14 mouse cellular contexts compared by ENCODE assay signal in genomic region chr16:89921370-89921769, GRCm38 (mm10).
DNase-seq lines count a peak whose midpoint lies in the region; ATAC-seq and TF ChIP-seq lines count a peak whose summit lies in the region.
"Had no signal": no experiment of that assay in that cellular context is flagged by ENCODE, and none has a peak within 500 bp of the region (broad histone marks: within the 10 kb centered on the region; RNA-seq: fewer than 3 reads in every experiment).

No protein-coding gene starts in this region.

- no peak for TF ChIP-seq POLR2A in brain, embryonic 14.5 days (IDR thresholded peaks at IDR 0.05; ENCODE audit: borderline replicate concordance, extremely low read depth, insufficient read depth, insufficient read length, poor library complexity, severe bottlenecking)
- no peak for TF ChIP-seq POLR2A in cortical plate, adult 2 months (IDR thresholded peaks at IDR 0.05; ENCODE audit: extremely low read depth, insufficient read depth, low read length)

- no peaks in the 10 kb centered on the region for H3K36me3 ChIP-seq in forebrain, embryonic 13.5 days (ENCODE audit: poor library complexity, severe bottlenecking)
- no peaks in the 10 kb centered on the region for H3K36me3 ChIP-seq in forebrain, embryonic 10.5 days (replicated peaks)
- H3K36me3 ChIP-seq in hindbrain, embryonic 14.5 days (replicated peaks; ENCODE audit: control insufficient read depth, insufficient read depth): no peaks in the 10 kb centered on the region
- H3K36me3 ChIP-seq: heart, embryonic 15.5 days; stomach, embryonic 15.5 days had no signal

- H3K9me3 ChIP-seq in forebrain, embryonic 13.5 days (replicated peaks): no peaks in the 10 kb centered on the region
- H3K9me3 ChIP-seq in forebrain, embryonic 10.5 days: no peaks in the 10 kb centered on the region
- H3K9me3 ChIP-seq in hindbrain, embryonic 14.5 days (ENCODE audit: control insufficient read depth, low read length): no peaks in the 10 kb centered on the region
- H3K9me3 ChIP-seq: heart, embryonic 15.5 days; stomach, embryonic 15.5 days had no signal

- TF ChIP-seq CTCF in brain, embryonic 14.5 days (IDR thresholded peaks at IDR 0.05; ENCODE audit: borderline replicate concordance, extremely low read depth, insufficient read depth, insufficient read length): no peak
- TF ChIP-seq CTCF in cortical plate, adult 2 months (IDR thresholded peaks at IDR 0.05; ENCODE audit: extremely low read depth, insufficient read depth, low read length): no peak

- intact Hi-C loops in left cerebral cortex, postnatal 25 days (cut with DNase I): no loop called here

- H3K4me2 ChIP-seq in forebrain, embryonic 13.5 days: peak overlapping the region; percentile 27; the same call in 1 of the 2 replicates
- H3K4me2 ChIP-seq in hindbrain, embryonic 14.5 days (replicated peaks): no peak overlapping the region
- H3K4me2 ChIP-seq: heart, embryonic 15.5 days; lung, embryonic 14.5 days; stomach, embryonic 15.5 days had no signal

- no peak overlapping the region for H3K4me3 ChIP-seq in forebrain, embryonic 13.5 days
- H3K4me3 ChIP-seq in forebrain, embryonic 10.5 days: no peak overlapping the region
- H3K4me3 ChIP-seq in cortical plate, adult 2 months (ENCODE audit: insufficient read depth, low read length): 0 out of 2 replicates have a peak overlapping the region, but pooled peaks have one; percentile 10
- H3K4me3 ChIP-seq in hindbrain, embryonic 14.5 days (replicated peaks; ENCODE audit: low read length): no peak overlapping the region
- H3K4me3 ChIP-seq: heart, embryonic 15.5 days; stomach, embryonic 15.5 days had no signal

- H3K27me3 ChIP-seq in forebrain, embryonic 13.5 days: no peaks in the 10 kb centered on the region
- no peaks in the 10 kb centered on the region for H3K27me3 ChIP-seq in forebrain, embryonic 10.5 days (ENCODE audit: poor library complexity, severe bottlenecking)
- H3K27me3 ChIP-seq in hindbrain, embryonic 14.5 days (ENCODE audit: control insufficient read depth, insufficient read depth, low read length): no peaks in the 10 kb centered on the region
- H3K27me3 ChIP-seq: heart, embryonic 15.5 days; stomach, embryonic 15.5 days had no signal

- H3K9ac ChIP-seq in forebrain, embryonic 13.5 days: peak overlapping the region; percentile 16; the same call in 1 of the 2 replicates
- H3K9ac ChIP-seq in hindbrain, embryonic 14.5 days: no peak overlapping the region
- H3K9ac ChIP-seq: heart, embryonic 15.5 days; lung, embryonic 14.5 days; stomach, embryonic 15.5 days had no signal

- H3K27ac ChIP-seq in forebrain, embryonic 13.5 days: peak overlapping the region; percentile 78
- no peak overlapping the region for H3K27ac ChIP-seq in forebrain, embryonic 10.5 days
- H3K27ac ChIP-seq in cortical plate, adult 2 months (ENCODE audit: insufficient read depth, low read length): peak overlapping the region; percentile 20
- H3K27ac ChIP-seq in hindbrain, embryonic 14.5 days: no peak overlapping the region
- H3K27ac ChIP-seq: heart, embryonic 15.5 days; stomach, embryonic 15.5 days had no signal

- 55% methylated on average over 14 of the region's 14 CpGs for WGBS in forebrain, embryonic 13.5 days
- WGBS in forebrain, embryonic 10.5 days: 88% methylated on average over 14 of the region's 14 CpGs
- WGBS in hindbrain, embryonic 14.5 days: 84% methylated on average over 14 of the region's 14 CpGs

- no peak for DNase-seq in forebrain, embryonic 10.5 days (ENCODE audit: extremely low spot score, low spot score)
- peak; percentile 85 for DNase-seq in brain, embryonic 14.5 days (ENCODE audit: low read depth)
- peak; percentile 56 to 70 for DNase-seq in left cerebral cortex, postnatal 25 days (ENCODE audit: low spot score in 2 of 2)
- no peak for DNase-seq in thymus, postnatal 36 days
- no peak for DNase-seq in hindbrain, embryonic 14.5 days (ENCODE audit: low spot score)
- DNase-seq: gastrocnemius, postnatal 14 days; kidney, postnatal 10 days; lung, embryonic 14.5 days; thymus, postnatal 25 days had no signal

- ATAC-seq in forebrain, embryonic 13.5 days: peak; percentile 63
- ATAC-seq in hindbrain, embryonic 14.5 days (ENCODE audit: low FRiP score): no peak
- ATAC-seq in inflammation-experienced regulatory T-cells, adult 6 months: no peak

- H3K4me1 ChIP-seq in forebrain, embryonic 13.5 days: peaks cover 48% of the 10 kb centered on the region
- peaks cover 35% of the 10 kb centered on the region for H3K4me1 ChIP-seq in forebrain, embryonic 10.5 days
- H3K4me1 ChIP-seq in cortical plate, adult 2 months (ENCODE audit: control insufficient read depth, insufficient read depth, low read length): peaks cover 11% of the 10 kb centered on the region
- peaks cover 12% of the 10 kb centered on the region for H3K4me1 ChIP-seq in hindbrain, embryonic 14.5 days (replicated peaks; ENCODE audit: control insufficient read depth, insufficient read depth, low read length)

Comparison
In these comparisons a context has a peak if more than half of its experiments do, and no peak if none do; other contexts are left out.
1. H3K27ac ChIP-seq: peak in forebrain, embryonic 13.5 days (single experiment) and cortical plate, adult 2 months (single experiment); none in forebrain, embryonic 10.5 days (single experiment) and hindbrain, embryonic 14.5 days (single experiment).
2. DNase-seq: peak in brain, embryonic 14.5 days (single experiment) and left cerebral cortex, postnatal 25 days (2 of 2); none in forebrain, embryonic 10.5 days (single experiment), thymus, postnatal 36 days (0 of 2) and hindbrain, embryonic 14.5 days (single experiment).